Mouse (Mus musculus) midbrain, embryonic 13.5 days (tissue): Measurements from ENCODE around the gene Mettl21c. TPM values are rescaled to one million over a fixed set of nuclear protein-coding genes. Genes with fewer than 3 reads are reported as not detected.

ENCODE experiments used
- ATAC-seq: fragments of 200-750 bp; cut with Nextera tagmentation; 2 replicates; pipeline ENCODE4 v1.8.0; 2017; ENCODE audit warnings: mild to moderate bottlenecking, moderate TSS enrichment, moderate library complexity
- H3K27ac ChIP-seq: fragments of 300-500 bp; sonication (generic); 2 replicates; pipeline ENCODE4 v1.5.1; 2015; ENCODE audit warnings: inconsistent platforms, mild to moderate bottlenecking, moderate library complexity
- H3K27me3 ChIP-seq: fragments of 300-500 bp; sonication (generic); 2 replicates; pipeline ENCODE4 v1.6.1; 2015; ENCODE audit warnings: mild to moderate bottlenecking, inconsistent platforms
- H3K36me3 ChIP-seq: fragments of 300-500 bp; sonication (generic); 2 replicates; pipeline ENCODE4 v1.6.1; 2015; ENCODE audit warnings: mild to moderate bottlenecking, inconsistent platforms
- H3K4me1 ChIP-seq: fragments of 300-500 bp; sonication (generic); replicated peaks from 2 replicates; pipeline ENCODE4 v1.6.1; 2015; ENCODE audit warnings: inconsistent platforms
- H3K4me2 ChIP-seq: fragments of 300-500 bp; sonication (generic); replicated peaks from 2 replicates; pipeline ENCODE4 v1.6.1; 2015; ENCODE audit warnings: moderate library complexity, mild to moderate bottlenecking, inconsistent platforms
- H3K4me3 ChIP-seq: fragments of 300-500 bp; sonication (generic); replicated peaks from 2 replicates; pipeline ENCODE4 v1.5.1; 2015; ENCODE audit warnings: mild to moderate bottlenecking, inconsistent platforms
- H3K9ac ChIP-seq: fragments of 300-500 bp; sonication (generic); replicated peaks from 2 replicates; pipeline ENCODE4 v1.6.1; 2015; ENCODE audit warnings: mild to moderate bottlenecking, inconsistent platforms
- H3K9me3 ChIP-seq: fragments of 300-500 bp; sonication (generic); 2 replicates; pipeline ENCODE4 v1.6.1; 2016; ENCODE audit warnings: mild to moderate bottlenecking, inconsistent platforms
- WGBS: fragments of 180-500 bp; shearing (Covaris S2); methylation state at CpG from one replicate; pipeline ENCODE4 v1.1.7; 2015; 5-methylcytosine and 5-hydroxymethylcytosine counted together
- polyA plus RNA-seq: library from polyadenylated mRNA; unstranded; fragments of >200 nt; fragmentation: Nextera tagmentation; extraction: Ambion mirVana; gene quantifications from 2 replicates; pipeline ENCODE4 v1.2.1, GENCODE M21; 2015

The Mettl21c gene
- polyA plus RNA-seq, 1 experiment from 2014 or later: 1.4 TPM

DNA sequence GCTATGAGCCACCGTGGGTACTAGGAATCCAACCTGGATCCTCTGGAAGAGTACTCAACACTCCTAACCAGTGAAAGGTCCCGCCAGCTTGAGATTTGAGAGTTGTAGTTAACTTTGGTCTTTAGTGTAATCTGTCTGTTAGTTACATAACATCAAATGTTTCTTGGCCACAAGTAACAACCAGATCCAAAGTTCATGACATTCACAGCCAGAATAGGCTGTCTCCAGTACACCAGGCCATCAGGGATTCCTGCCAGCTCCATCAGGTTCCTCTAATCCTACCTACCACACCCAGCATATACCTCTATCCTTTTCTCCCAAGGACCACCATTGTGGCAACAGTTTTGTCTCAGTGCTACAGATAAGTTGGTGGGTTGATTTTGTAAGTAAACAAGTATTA, 4.3 kb downstream of the Mettl21c start:
- Histone ChIP-seq H3K4me1 (no peaks in the 10 kb centered on the region), H3K27ac (no peak overlapping the region), H3K4me3 (no peak overlapping the region), H3K4me2 (no peak overlapping the region), H3K36me3 (no peaks in the 10 kb centered on the region), H3K9me3 (no peaks in the 10 kb centered on the region), H3K9ac (no peak overlapping the region), H3K27me3 (no peaks in the 10 kb centered on the region)
- WGBS: 86% methylated on average over 2 of the region's 2 CpGs
- ATAC-seq: no peak

GRCm38 (mm10) chr1:44004513-44004912, 15.3 kb downstream of the Mettl21c start:
- 95% methylated on average over 2 of the region's 2 CpGs for WGBS
- H3K9ac ChIP-seq: no peak overlapping the region
- H3K27me3 ChIP-seq: no peaks in the 10 kb centered on the region
- H3K36me3 ChIP-seq: peaks cover 24% of the 10 kb centered on the region
- H3K4me2 ChIP-seq: no peak overlapping the region
- no peak for ATAC-seq
- H3K4me3 ChIP-seq: no peak overlapping the region
- H3K27ac ChIP-seq: no peak overlapping the region
- no peaks in the 10 kb centered on the region for H3K9me3 ChIP-seq
- no peaks in the 10 kb centered on the region for H3K4me1 ChIP-seq

DNA sequence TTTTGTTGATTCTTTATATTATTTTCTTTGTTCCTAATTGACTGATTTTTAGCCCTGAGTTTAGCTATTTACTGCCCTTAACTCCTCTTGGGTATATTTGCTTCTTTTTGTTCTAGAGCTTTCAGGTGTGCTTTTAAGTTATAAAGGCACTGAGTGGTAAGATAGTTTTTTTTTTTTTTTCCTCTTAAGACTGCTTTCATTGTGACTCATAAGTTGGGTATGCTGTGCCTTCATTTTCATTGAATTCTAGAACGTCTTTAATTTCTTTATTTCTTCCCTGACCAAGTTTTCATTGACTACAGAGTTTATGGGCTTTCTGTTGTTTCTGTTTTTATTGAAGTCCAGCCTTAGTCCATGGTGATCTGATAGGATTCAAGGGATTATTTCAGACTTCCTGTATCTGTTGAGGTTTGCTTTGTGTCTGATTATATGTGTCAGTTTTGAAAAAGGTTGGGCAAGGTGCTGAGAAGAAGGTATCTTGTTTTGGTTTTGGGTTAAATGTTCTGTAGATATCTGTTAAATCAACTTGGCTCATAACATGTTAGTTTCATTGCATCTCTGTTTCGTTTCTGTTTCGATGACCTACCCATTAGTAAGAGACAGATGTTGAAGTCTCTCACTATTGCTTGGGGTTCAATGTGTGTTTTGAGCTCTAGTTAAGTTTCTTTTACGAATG, 22.8 kb downstream of the Mettl21c start:
- H3K4me1 ChIP-seq: no peaks in the 10 kb centered on the region
- H3K9ac ChIP-seq: no peak overlapping the region
- H3K9me3 ChIP-seq: no peaks in the 10 kb centered on the region
- no peaks in the 10 kb centered on the region for H3K27me3 ChIP-seq
- H3K4me2 ChIP-seq: no peak overlapping the region
- peaks cover 56% of the 10 kb centered on the region for H3K36me3 ChIP-seq
- no peak overlapping the region for H3K27ac ChIP-seq
- no peak overlapping the region for H3K4me3 ChIP-seq
- no peak for ATAC-seq
- WGBS: 97% methylated on average over 4 of the region's 4 CpGs

DNA sequence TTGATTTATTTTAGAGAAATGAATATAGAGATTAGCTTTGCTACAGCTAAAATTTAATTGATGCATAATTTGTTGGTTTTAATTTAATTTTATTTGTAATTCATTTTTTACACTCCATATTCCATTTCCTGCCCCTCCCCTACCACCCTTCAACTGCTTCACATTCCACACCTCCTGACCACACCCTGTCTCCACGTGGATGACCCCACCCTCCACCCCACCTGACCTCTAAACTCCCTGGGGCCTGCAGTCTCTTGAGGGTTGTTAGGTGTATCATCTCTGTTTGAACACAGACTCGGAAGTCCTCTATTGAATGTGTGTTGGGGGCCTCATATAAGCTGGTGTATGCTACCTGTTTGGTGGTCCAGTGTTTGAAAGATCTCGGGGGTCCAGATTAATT, 48.7 kb downstream of the Mettl21c start:
- no peak for ATAC-seq
- WGBS: 80% methylated on average over 3 of the region's 3 CpGs
- no peak overlapping the region for H3K4me2 ChIP-seq
- H3K4me3 ChIP-seq: no peak overlapping the region
- no peaks in the 10 kb centered on the region for H3K27me3 ChIP-seq
- no peak overlapping the region for H3K27ac ChIP-seq
- no peak overlapping the region for H3K9ac ChIP-seq
- no peaks in the 10 kb centered on the region for H3K9me3 ChIP-seq
- H3K36me3 ChIP-seq: peaks cover 41% of the 10 kb centered on the region
- no peaks in the 10 kb centered on the region for H3K4me1 ChIP-seq

DNA sequence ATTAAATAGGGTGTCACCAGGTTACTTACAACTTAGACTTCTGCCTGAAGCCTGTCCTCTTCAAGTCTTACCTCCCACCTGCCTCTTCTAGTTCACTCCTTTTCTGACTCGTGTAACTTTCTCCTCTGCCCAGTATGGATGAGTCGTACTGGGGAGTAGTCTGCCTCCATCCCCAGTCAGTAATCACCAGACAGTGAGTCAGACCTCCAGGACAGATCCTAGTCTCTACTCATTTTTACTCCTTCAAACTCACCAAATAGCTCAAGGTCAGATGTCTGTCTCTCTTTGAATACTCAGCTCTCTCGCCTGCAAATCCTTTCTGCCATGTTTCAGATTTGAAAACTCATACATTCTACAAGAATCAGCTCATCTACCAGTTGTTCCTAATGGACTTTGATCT, 50.5 kb downstream of the Mettl21c start:
- Histone ChIP-seq H3K4me3 (no peak overlapping the region), H3K36me3 (peaks cover 39% of the 10 kb centered on the region), H3K4me1 (no peaks in the 10 kb centered on the region), H3K9me3 (no peaks in the 10 kb centered on the region), H3K27ac (no peak overlapping the region), H3K4me2 (no peak overlapping the region), H3K9ac (no peak overlapping the region), H3K27me3 (no peaks in the 10 kb centered on the region)
- 91% methylated on average over 3 of the region's 3 CpGs for whole genome bisulfite sequencing
- ATAC-seq: no peak

- Histone ChIP-seq H3K36me3 (peaks cover 35% of the 10 kb centered on the region), H3K27me3 (no peaks in the 10 kb centered on the region), H3K9me3 (no peaks in the 10 kb centered on the region), H3K27ac (no peak overlapping the region), H3K4me2 (no peak overlapping the region), H3K4me1 (no peaks in the 10 kb centered on the region), H3K9ac (no peak overlapping the region), H3K4me3 (no peak overlapping the region)
- ATAC-seq: no peak
- 86% methylated on average over 4 of the region's 4 CpGs for WGBS
Observed at GRCm38 (mm10) chr1:43966756-43967155, 53.1 kb downstream of the Mettl21c start.

DNA sequence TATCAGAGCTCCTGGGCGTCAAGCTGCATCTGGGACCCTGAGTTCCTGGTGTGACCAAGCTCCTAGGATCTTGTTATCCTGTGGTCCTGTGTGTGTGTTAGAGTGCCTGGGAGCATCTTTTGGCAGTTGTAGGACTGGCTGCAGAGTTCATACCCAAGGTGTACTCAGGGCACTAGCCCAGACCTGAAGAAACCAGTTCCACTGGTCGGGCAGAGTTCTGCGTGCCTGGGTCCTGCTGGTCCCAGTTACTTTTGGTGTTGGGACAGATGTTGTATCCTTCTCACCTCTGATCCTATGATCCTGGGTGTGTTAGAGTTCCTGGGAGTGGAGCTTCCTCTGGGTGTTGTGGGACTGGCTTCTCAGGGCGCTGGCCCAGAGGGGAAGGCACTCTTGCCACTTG, 55.5 kb downstream of the Mettl21c start:
- Histone ChIP-seq H3K9me3 (no peaks in the 10 kb centered on the region), H3K4me3 (no peak overlapping the region), H3K36me3 (peaks cover 38% of the 10 kb centered on the region), H3K27ac (no peak overlapping the region), H3K4me2 (no peak overlapping the region), H3K4me1 (no peaks in the 10 kb centered on the region), H3K27me3 (no peaks in the 10 kb centered on the region), H3K9ac (no peak overlapping the region)
- no peak for ATAC-seq
- 97% methylated on average over 4 of the region's 4 CpGs for WGBS

Other genes with a start within 250 kb of the Mettl21c start
- 14.8 and 16.3 TPM in 2 replicates for gene Uxs1, start 192.2 kb downstream of the Mettl21c start, polyA plus RNA-seq
- gene Tpp2, start 86.4 kb downstream of the Mettl21c start, polyA plus RNA-seq: 58.8 and 68.1 TPM in 2 replicates
- 0.11 and 0.14 TPM in 2 replicates for gene Gm8251, start 41.9 kb upstream of the Mettl21c start, polyA plus RNA-seq
- 62.3 and 66.8 TPM in 2 replicates for gene Tex30, start 82.4 kb upstream of the Mettl21c start, polyA plus RNA-seq
- gene Kdelc1, start 98.8 kb upstream of the Mettl21c start, polyA plus RNA-seq: 33.4 and 35.1 TPM in 2 replicates
- gene Bivm, start 98.9 kb upstream of the Mettl21c start, polyA plus RNA-seq: 30.5 and 30.8 TPM in 2 replicates
- gene Ercc5, start 127.7 kb upstream of the Mettl21c start, polyA plus RNA-seq: 39.7 and 40.0 TPM in 2 replicates
- not detected in 2 replicates for gene Mettl21e, start 198.9 kb upstream of the Mettl21c start, polyA plus RNA-seq